Mouse (Mus musculus): ENCODE results near the gene Car7. TPM values are rescaled to one million over a fixed set of nuclear protein-coding genes. Genes with fewer than 3 reads are reported as not detected.
A peak's percentile ranks its signal among the peaks of the same experiment; 100 is the strongest.

Car7 gene
- polyA plus RNA-seq (2016; fragmentation: Nextera tagmentation; extraction: Ambion mirVana), result 0.85 and 1.1 TPM in 2 replicates

GRCm38 (mm10) chr8:104533971-104534778 lies at the start of gene Car7, which contains the start of gene Nae1:
TSS of gene Car7 (plus strand) at chr8:104534689.
TSS of gene Nae1 (minus strand) at chr8:104534637.
- under 1% methylated on average over 70 of the region's 70 CpGs for WGBS
- peaks cover 21% of the 10 kb centered on the region for H3K36me3 ChIP-seq
- H3K27ac ChIP-seq, result peak within 1 kb of the TSS; percentile 96
- peak; percentile 98 for DNase-seq (ENCODE audit: low spot score)
- H3K9me3 ChIP-seq (replicated peaks), result no peaks in the 10 kb centered on the region
- peak within 1 kb of the TSS; percentile 95 for H3K4me3 ChIP-seq
- H3K27me3 ChIP-seq (ENCODE audit: low read depth, poor library complexity, severe bottlenecking), result peaks cover 23% of the 10 kb centered on the region
- H3K4me1 ChIP-seq, result peaks cover 27% of the 10 kb centered on the region

GRCm38 (mm10) chr8:104509061-104510006 lies 25.2 kb upstream of the Car7 start, which contains the start of gene Terb1:
TSS of gene Terb1 (minus strand) at chr8:104509910.
- 2% methylated on average over 64 of the region's 64 CpGs for WGBS
- peak; percentile 71 for DNase-seq (ENCODE audit: low spot score)
- Histone ChIP-seq H3K36me3 (peaks cover 22% of the 10 kb centered on the region), H3K9me3 (replicated peaks) (no peaks in the 10 kb centered on the region), H3K27ac (peak within 1 kb of the TSS; percentile 78), H3K27me3 (ENCODE audit: low read depth, poor library complexity, severe bottlenecking) (no peaks in the 10 kb centered on the region), H3K4me3 (peak within 1 kb of the TSS; percentile 72), H3K4me1 (peaks cover 13% of the 10 kb centered on the region)

- Histone ChIP-seq H3K27me3 (ENCODE audit: low read depth, poor library complexity, severe bottlenecking) (no peaks in the 10 kb centered on the region), H3K4me3 (peak overlapping the region; percentile 72; the same call in 1 of the 2 replicates), H3K9me3 (replicated peaks) (no peaks in the 10 kb centered on the region), H3K36me3 (peaks cover 29% of the 10 kb centered on the region), H3K4me1 (peaks cover 13% of the 10 kb centered on the region), H3K27ac (no peak overlapping the region)
- 82% methylated on average over 3 of the region's 3 CpGs for WGBS
- no peak for DNase-seq (ENCODE audit: low spot score)
These were observed 24.4 kb upstream of the Car7 start for GRCm38 (mm10) chr8:104510134-104510533.

GRCm38 (mm10) chr8:104517872-104518271 lies 16.6 kb upstream of the Car7 start:
- Histone ChIP-seq H3K9me3 (replicated peaks) (no peaks in the 10 kb centered on the region), H3K4me3 (no peak overlapping the region), H3K27me3 (ENCODE audit: low read depth, poor library complexity, severe bottlenecking) (no peaks in the 10 kb centered on the region), H3K27ac (no peak overlapping the region), H3K36me3 (peaks cover 85% of the 10 kb centered on the region), H3K4me1 (no peaks in the 10 kb centered on the region)
- DNase-seq (ENCODE audit: low spot score), result no peak
- WGBS, result 82% methylated on average over 5 of the region's 5 CpGs

- no peak overlapping the region for H3K4me3 ChIP-seq
- H3K27me3 ChIP-seq (ENCODE audit: low read depth, poor library complexity, severe bottlenecking), result no peaks in the 10 kb centered on the region
- peaks cover 61% of the 10 kb centered on the region for H3K36me3 ChIP-seq
These were observed 4.8 kb upstream of the Car7 start for GRCm38 (mm10) chr8:104529671-104530070.

GRCm38 (mm10) chr8:104533551-104533950 lies 938 bp upstream of the Car7 start:
- Histone ChIP-seq H3K4me3 (peak overlapping the region; percentile 95), H3K36me3 (peaks cover 24% of the 10 kb centered on the region), H3K4me1 (peaks cover 23% of the 10 kb centered on the region), H3K27ac (peak overlapping the region; percentile 96; the same call in 1 of the 2 replicates), H3K9me3 (replicated peaks) (no peaks in the 10 kb centered on the region), H3K27me3 (ENCODE audit: low read depth, poor library complexity, severe bottlenecking) (peaks cover 17% of the 10 kb centered on the region)
- DNase-seq (ENCODE audit: low spot score), result no peak
- 31% methylated on average over 7 of the region's 7 CpGs for WGBS

More at GRCm38 (mm10) chr8:104529671-104530070, 4.8 kb upstream of the Car7 start:
- no peak for DNase-seq (ENCODE audit: low spot score)
- 90% methylated on average over 6 of the region's 6 CpGs for WGBS
- H3K4me1 ChIP-seq, result peaks cover 13% of the 10 kb centered on the region
- no peaks in the 10 kb centered on the region for H3K9me3 ChIP-seq (replicated peaks)
- H3K27ac ChIP-seq, result no peak overlapping the region

GRCm38 (mm10) chr8:104534779-104535141 lies 271 bp downstream of the Car7 start:
- Histone ChIP-seq H3K27me3 (ENCODE audit: low read depth, poor library complexity, severe bottlenecking) (peaks cover 29% of the 10 kb centered on the region), H3K27ac (peak overlapping the region; percentile 96), H3K36me3 (peaks cover 15% of the 10 kb centered on the region), H3K4me3 (peak overlapping the region; percentile 95), H3K4me1 (peaks cover 27% of the 10 kb centered on the region), H3K9me3 (replicated peaks) (no peaks in the 10 kb centered on the region)
- no peak for DNase-seq (ENCODE audit: low spot score)
- 12% methylated on average over 9 of the region's 9 CpGs for whole genome bisulfite sequencing

GRCm38 (mm10) chr8:104535378-104535777 lies 889 bp downstream of the Car7 start:
- Histone ChIP-seq H3K36me3 (peaks cover 9% of the 10 kb centered on the region), H3K9me3 (replicated peaks) (no peaks in the 10 kb centered on the region), H3K4me3 (peak overlapping the region; percentile 95), H3K27ac (no peak overlapping the region), H3K27me3 (ENCODE audit: low read depth, poor library complexity, severe bottlenecking) (peaks cover 35% of the 10 kb centered on the region), H3K4me1 (peaks cover 27% of the 10 kb centered on the region)
- DNase-seq (ENCODE audit: low spot score), result no peak
- 28% methylated on average over 7 of the region's 7 CpGs for WGBS

- Histone ChIP-seq H3K36me3 (peaks cover 7% of the 10 kb centered on the region), H3K4me1 (peaks cover 33% of the 10 kb centered on the region), H3K9me3 (replicated peaks) (no peaks in the 10 kb centered on the region), H3K4me3 (no peak overlapping the region), H3K27ac (no peak overlapping the region), H3K27me3 (ENCODE audit: low read depth, poor library complexity, severe bottlenecking) (peaks cover 42% of the 10 kb centered on the region)
- DNase-seq (ENCODE audit: low spot score), result no peak
- WGBS, result 89% methylated on average over 4 of the region's 4 CpGs
These were observed 1.5 kb downstream of the Car7 start for GRCm38 (mm10) chr8:104536028-104536427.

GRCm38 (mm10) chr8:104538896-104539295 lies 4.4 kb downstream of the Car7 start:
- no peaks in the 10 kb centered on the region for H3K9me3 ChIP-seq (replicated peaks)
- DNase-seq (ENCODE audit: low spot score), result no peak
- no peaks in the 10 kb centered on the region for H3K36me3 ChIP-seq
- H3K27ac ChIP-seq, result no peak overlapping the region
- H3K4me3 ChIP-seq, result no peak overlapping the region
- 80% methylated on average over 4 of the region's 4 CpGs for WGBS
- peaks cover 26% of the 10 kb centered on the region for H3K4me1 ChIP-seq
- H3K27me3 ChIP-seq (ENCODE audit: low read depth, poor library complexity, severe bottlenecking), result peaks cover 70% of the 10 kb centered on the region

- peaks cover 26% of the 10 kb centered on the region for H3K4me1 ChIP-seq
- H3K9me3 ChIP-seq (replicated peaks), result no peaks in the 10 kb centered on the region
- no peaks in the 10 kb centered on the region for H3K36me3 ChIP-seq
- H3K27me3 ChIP-seq (ENCODE audit: low read depth, poor library complexity, severe bottlenecking), result peaks cover 77% of the 10 kb centered on the region
- no peak for DNase-seq (ENCODE audit: low spot score)
- no peak overlapping the region for H3K4me3 ChIP-seq
- WGBS, result 91% methylated on average over 2 of the region's 2 CpGs
- no peak overlapping the region for H3K27ac ChIP-seq
These were observed 5.1 kb downstream of the Car7 start for GRCm38 (mm10) chr8:104539566-104539965.

- no peak overlapping the region for H3K27ac ChIP-seq
- peaks cover 81% of the 10 kb centered on the region for H3K27me3 ChIP-seq (ENCODE audit: low read depth, poor library complexity, severe bottlenecking)
- DNase-seq (ENCODE audit: low spot score), result no peak
- WGBS, result 37% methylated on average over 7 of the region's 7 CpGs
- H3K4me3 ChIP-seq, result peak overlapping the region; percentile 55
- H3K9me3 ChIP-seq (replicated peaks), result no peaks in the 10 kb centered on the region
- H3K36me3 ChIP-seq, result no peaks in the 10 kb centered on the region
- peaks cover 19% of the 10 kb centered on the region for H3K4me1 ChIP-seq
These were observed 5.7 kb downstream of the Car7 start for GRCm38 (mm10) chr8:104540238-104540637.
